Mouse (Mus musculus): ENCODE measurements around the gene Thoc7. TPM values are rescaled to one million over a fixed set of nuclear protein-coding genes. Genes with fewer than 3 reads are reported as not detected.
A peak's percentile ranks its signal among the peaks of the same experiment; 100 is the strongest.

The Thoc7 gene
- total RNA-seq (2014; rRNA removed), result 41.5 and 53.3 TPM in 2 replicates
- polyA plus RNA-seq (2012; rRNA removed), result 13.8 and 16.5 TPM in 2 replicates

GRCm38 (mm10) chr14:13961401-13962112 is at the start of gene Thoc7, which contains the start of gene Atxn7:
Gene Thoc7 (minus strand): TSS chr14:13961852.
Gene Atxn7 (plus strand): TSS chr14:13961440.
- WGBS, result 4% methylated on average over 33 of the region's 56 CpGs
- no peak for TF ChIP-seq POLR2A (IDR thresholded peaks at IDR 0.05; ENCODE audit: extremely low read depth, insufficient read depth, low read length)
- TF ChIP-seq CTCF (IDR thresholded peaks at IDR 0.05; ENCODE audit: low read depth, low read length), result no peak

GRCm38 (mm10) chr14:14009712-14010111 is 48.1 kb upstream of the Thoc7 start:
- peaks cover 5% of the 10 kb centered on the region for H3K79me2 ChIP-seq (ENCODE audit: control insufficient read depth, insufficient read depth, low read length)
- no peak overlapping the region for H3K9ac ChIP-seq (ENCODE audit: low read depth, low read length)
- no peak overlapping the region for H3K4me3 ChIP-seq (ENCODE audit: insufficient read depth, low read depth, low read length)
- H3K27ac ChIP-seq (replicated peaks; ENCODE audit: insufficient read depth, low read depth, low read length), result no peak overlapping the region
- H3K4me1 ChIP-seq (ENCODE audit: control insufficient read depth, insufficient read depth, low read length), result peaks cover 14% of the 10 kb centered on the region
- H3K27me3 ChIP-seq (ENCODE audit: control insufficient read depth, insufficient read depth, low read length), result no peaks in the 10 kb centered on the region
- no peaks in the 10 kb centered on the region for H3K36me3 ChIP-seq (ENCODE audit: control insufficient read depth, insufficient read depth, low read length)
- no peak for TF ChIP-seq POLR2A (IDR thresholded peaks at IDR 0.05; ENCODE audit: extremely low read depth, insufficient read depth, low read length)
- no peak for TF ChIP-seq CTCF (IDR thresholded peaks at IDR 0.05; ENCODE audit: low read depth, low read length)
- 15% methylated on average over 6 of the region's 6 CpGs for WGBS
- DNase-seq (ENCODE audit: extremely low read depth, low read depth, low spot score), result peak; percentile 70

More at GRCm38 (mm10) chr14:13961401-13962112, at the start of gene Thoc7, which contains the start of gene Atxn7:
- peak within 1 kb of the TSS; percentile 75 for H3K4me3 ChIP-seq (ENCODE audit: insufficient read depth, low read depth, low read length)
- DNase-seq (ENCODE audit: extremely low read depth, low read depth, low spot score), result peak; percentile 38
- H3K79me2 ChIP-seq (ENCODE audit: control insufficient read depth, insufficient read depth, low read length), result peaks cover 6% of the 10 kb centered on the region
- peak within 1 kb of the TSS; percentile 99 for H3K9ac ChIP-seq (ENCODE audit: low read depth, low read length)
- no peaks in the 10 kb centered on the region for H3K27me3 ChIP-seq (ENCODE audit: control insufficient read depth, insufficient read depth, low read length)
- peak within 1 kb of the TSS; percentile 87 for H3K27ac ChIP-seq (replicated peaks; ENCODE audit: insufficient read depth, low read depth, low read length)
- H3K36me3 ChIP-seq (ENCODE audit: control insufficient read depth, insufficient read depth, low read length), result no peaks in the 10 kb centered on the region
- peaks cover 10% of the 10 kb centered on the region for H3K4me1 ChIP-seq (ENCODE audit: control insufficient read depth, insufficient read depth, low read length)

GRCm38 (mm10) chr14:14002771-14003170 is 41.1 kb upstream of the Thoc7 start:
- DNase-seq (ENCODE audit: extremely low read depth, low read depth, low spot score), result no peak
- 96% methylated on average over 7 of the region's 7 CpGs for WGBS
- TF ChIP-seq POLR2A (IDR thresholded peaks at IDR 0.05; ENCODE audit: extremely low read depth, insufficient read depth, low read length) (no peak), CTCF (IDR thresholded peaks at IDR 0.05; ENCODE audit: low read depth, low read length) (no peak)

GRCm38 (mm10) chr14:13995206-13996097 is 33.8 kb upstream of the Thoc7 start:
- no peak overlapping the region for H3K4me3 ChIP-seq (ENCODE audit: insufficient read depth, low read depth, low read length)
- peak; percentile 71 for DNase-seq (ENCODE audit: extremely low read depth, low read depth, low spot score)
- no peaks in the 10 kb centered on the region for H3K79me2 ChIP-seq (ENCODE audit: control insufficient read depth, insufficient read depth, low read length)
- TF ChIP-seq POLR2A (IDR thresholded peaks at IDR 0.05; ENCODE audit: extremely low read depth, insufficient read depth, low read length), result no peak
- TF ChIP-seq CTCF (IDR thresholded peaks at IDR 0.05; ENCODE audit: low read depth, low read length), result 0 out of 2 replicates have a peak, but pooled peaks have one; percentile 6
- no peaks in the 10 kb centered on the region for H3K36me3 ChIP-seq (ENCODE audit: control insufficient read depth, insufficient read depth, low read length)
- 43% methylated on average over 9 of the region's 9 CpGs for WGBS
- H3K4me1 ChIP-seq (ENCODE audit: control insufficient read depth, insufficient read depth, low read length), result peaks cover 3% of the 10 kb centered on the region; the same call in 1 of the 2 replicates
- no peak overlapping the region for H3K9ac ChIP-seq (ENCODE audit: low read depth, low read length)
- no peak overlapping the region for H3K27ac ChIP-seq (replicated peaks; ENCODE audit: insufficient read depth, low read depth, low read length)
- no peaks in the 10 kb centered on the region for H3K27me3 ChIP-seq (ENCODE audit: control insufficient read depth, insufficient read depth, low read length)

More at GRCm38 (mm10) chr14:14002771-14003170, 41.1 kb upstream of the Thoc7 start:
- no peaks in the 10 kb centered on the region for H3K27me3 ChIP-seq (ENCODE audit: control insufficient read depth, insufficient read depth, low read length)
- no peak overlapping the region for H3K9ac ChIP-seq (ENCODE audit: low read depth, low read length)
- H3K4me3 ChIP-seq (ENCODE audit: insufficient read depth, low read depth, low read length), result no peak overlapping the region
- H3K27ac ChIP-seq (replicated peaks; ENCODE audit: insufficient read depth, low read depth, low read length), result no peak overlapping the region
- H3K36me3 ChIP-seq (ENCODE audit: control insufficient read depth, insufficient read depth, low read length), result no peaks in the 10 kb centered on the region
- no peaks in the 10 kb centered on the region for H3K79me2 ChIP-seq (ENCODE audit: control insufficient read depth, insufficient read depth, low read length)
- no peaks in the 10 kb centered on the region for H3K4me1 ChIP-seq (ENCODE audit: control insufficient read depth, insufficient read depth, low read length)

- TF ChIP-seq POLR2A (IDR thresholded peaks at IDR 0.05; ENCODE audit: extremely low read depth, insufficient read depth, low read length) (no peak), CTCF (IDR thresholded peaks at IDR 0.05; ENCODE audit: low read depth, low read length) (no peak)
- Histone ChIP-seq H3K4me1 (ENCODE audit: control insufficient read depth, insufficient read depth, low read length) (peaks cover 3% of the 10 kb centered on the region; the same call in 1 of the 2 replicates), H3K27me3 (ENCODE audit: control insufficient read depth, insufficient read depth, low read length) (no peaks in the 10 kb centered on the region), H3K79me2 (ENCODE audit: control insufficient read depth, insufficient read depth, low read length) (no peaks in the 10 kb centered on the region), H3K4me3 (ENCODE audit: insufficient read depth, low read depth, low read length) (no peak overlapping the region), H3K27ac (replicated peaks; ENCODE audit: insufficient read depth, low read depth, low read length) (no peak overlapping the region), H3K9ac (ENCODE audit: low read depth, low read length) (no peak overlapping the region), H3K36me3 (ENCODE audit: control insufficient read depth, insufficient read depth, low read length) (no peaks in the 10 kb centered on the region)
- 89% methylated on average over 3 of the region's 3 CpGs for WGBS
- no peak for DNase-seq (ENCODE audit: extremely low read depth, low read depth, low spot score)
These were observed 29.1 kb upstream of the Thoc7 start for GRCm38 (mm10) chr14:13990741-13991140.
